Mouse (Mus musculus) adrenal gland, adult 18-20 months (tissue): Measurements from ENCODE around the gene 1700113H08Rik. TPM values are rescaled to one million over a fixed set of nuclear protein-coding genes. Genes with fewer than 3 reads are reported as not detected.

ENCODE experiments used
- DNase-seq, 2 experiments: peaks; one replicate each; pipeline ENCODE4 v3.0.0; 2021 to 2022; ENCODE audit warnings: low spot score in 2 of 2
- total RNA-seq, 2 experiments: library from RNA; stranded (reverse); gene quantifications; 1 replicate in 1 of 2; 2 replicates in 1 of 2; pipeline ENCODE4 v1.2.3; 2021

1700113H08Rik gene
- total RNA-seq, 2 experiments from 2014 or later, result not detected

DNA sequence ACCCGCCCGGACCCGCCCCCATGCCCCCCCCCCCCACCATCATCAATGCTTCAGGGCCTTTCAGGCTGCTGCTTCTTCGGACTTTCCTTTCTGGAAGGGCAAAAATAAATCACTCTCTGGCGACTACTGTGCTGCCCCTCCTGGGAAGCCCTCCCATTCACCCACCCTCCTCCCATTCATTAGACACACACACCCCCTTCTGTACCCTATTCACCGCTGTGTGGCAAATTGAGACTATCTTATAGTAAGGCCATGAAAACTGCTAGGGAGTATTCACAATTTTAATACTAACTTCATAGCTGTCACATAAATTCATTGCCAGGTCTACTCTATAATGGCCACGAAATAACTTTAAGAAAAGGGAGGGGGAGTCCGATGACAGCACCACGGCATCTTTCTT lies 1.1 kb downstream of the 1700113H08Rik start:
- DNase-seq, result no peak

DNA sequence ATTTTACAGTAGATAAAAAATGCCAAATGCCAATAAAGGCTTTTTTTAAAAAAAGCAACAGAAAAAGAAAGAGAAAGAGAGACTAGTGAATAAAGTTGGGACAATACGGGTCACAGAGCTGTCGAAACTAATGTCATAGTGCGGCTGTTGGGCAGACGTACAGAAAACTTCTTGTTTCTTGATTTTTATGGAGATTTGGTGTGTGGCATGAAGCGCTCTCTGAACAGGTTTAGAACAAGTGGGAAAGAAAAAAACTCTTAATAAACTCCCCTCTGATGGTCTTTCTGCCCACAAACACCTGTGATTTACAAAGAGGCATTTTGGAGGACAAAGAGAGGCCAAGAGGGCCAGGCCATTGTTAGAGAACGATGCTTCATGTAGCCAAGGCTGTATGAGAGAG lies 1.6 kb downstream of the 1700113H08Rik start:
- DNase-seq, result no peak

DNA sequence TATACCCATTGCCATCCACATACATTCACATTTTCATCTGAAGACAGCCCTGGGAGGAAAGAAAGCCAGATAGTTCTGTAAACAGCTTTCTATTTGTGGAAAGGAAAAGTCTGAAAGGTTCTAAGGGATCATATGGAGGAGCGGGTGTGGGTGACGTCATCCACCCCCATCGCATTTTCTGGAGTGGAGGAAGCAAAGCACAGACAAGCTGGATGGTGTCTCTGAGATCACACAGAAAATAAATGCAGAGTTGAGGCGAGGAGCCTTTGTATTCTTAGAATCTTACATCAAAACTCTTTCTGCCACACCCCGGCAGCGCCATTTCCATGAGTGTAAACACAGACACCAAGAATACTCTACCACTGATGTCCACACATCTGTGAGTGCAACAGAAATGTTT lies 26.4 kb downstream of the 1700113H08Rik start:
- DNase-seq, result no peak

DNA sequence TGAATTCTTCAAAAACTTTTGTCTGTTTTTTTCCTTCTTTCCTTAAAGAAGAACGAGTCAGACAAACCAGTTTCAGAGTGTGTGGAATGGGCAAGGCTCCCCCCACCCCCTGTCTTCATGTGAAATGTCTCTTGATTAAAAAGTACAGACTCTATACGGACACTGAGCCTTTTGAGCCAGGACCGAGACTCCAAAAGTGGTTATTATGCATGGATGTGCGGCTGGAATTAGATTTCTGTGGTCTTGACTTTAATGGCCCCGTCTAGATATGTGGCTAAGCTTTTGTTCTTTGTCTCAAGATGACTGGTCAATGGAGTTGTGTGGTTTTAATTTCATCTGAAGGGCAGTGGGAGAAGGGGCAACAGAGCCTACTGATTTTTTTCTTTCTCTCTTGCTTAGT lies 29.8 kb downstream of the 1700113H08Rik start:
- DNase-seq, result no peak

DNA sequence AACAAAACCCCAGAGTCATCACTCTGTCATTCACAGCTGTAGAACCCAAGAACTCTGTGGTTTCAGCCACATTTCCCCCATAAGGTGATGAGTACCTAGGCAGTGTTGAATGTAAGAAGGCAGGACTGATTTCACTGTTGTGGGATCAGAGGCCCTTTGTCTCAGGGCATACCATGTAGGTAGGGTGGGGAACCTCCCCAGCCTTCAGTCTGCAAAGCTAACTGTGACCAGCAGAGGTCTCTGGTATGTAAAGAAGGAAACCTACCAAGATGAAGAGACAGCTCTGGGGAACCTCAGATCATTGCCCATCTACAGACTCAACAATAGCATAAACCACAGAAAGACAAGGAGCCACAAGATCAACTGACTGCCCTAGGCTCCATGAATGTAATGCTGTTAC lies 36.4 kb downstream of the 1700113H08Rik start:
- DNase-seq, result peak in 1 of 2 experiments; percentile 12

DNA sequence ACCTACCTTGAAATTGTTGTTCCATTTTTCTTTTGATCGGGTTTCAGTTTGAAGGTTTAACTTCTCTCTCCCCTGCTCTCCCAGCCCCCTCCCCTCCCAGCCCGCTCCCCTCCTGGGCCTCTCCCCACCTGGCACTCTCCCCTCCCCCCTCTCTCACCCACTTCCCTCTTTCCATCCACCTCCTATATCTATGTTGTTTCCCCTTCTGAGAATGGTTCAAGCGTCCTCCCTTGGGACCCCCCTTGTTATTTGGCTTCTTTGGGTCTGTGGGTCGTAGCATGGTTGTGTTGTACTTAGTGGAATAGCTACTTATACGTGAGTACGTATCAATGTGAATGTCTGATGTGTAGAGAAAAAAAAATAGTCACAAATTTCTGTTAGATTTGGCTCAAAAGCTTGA lies 40.9 kb downstream of the 1700113H08Rik start:
- no peak for DNase-seq

DNA sequence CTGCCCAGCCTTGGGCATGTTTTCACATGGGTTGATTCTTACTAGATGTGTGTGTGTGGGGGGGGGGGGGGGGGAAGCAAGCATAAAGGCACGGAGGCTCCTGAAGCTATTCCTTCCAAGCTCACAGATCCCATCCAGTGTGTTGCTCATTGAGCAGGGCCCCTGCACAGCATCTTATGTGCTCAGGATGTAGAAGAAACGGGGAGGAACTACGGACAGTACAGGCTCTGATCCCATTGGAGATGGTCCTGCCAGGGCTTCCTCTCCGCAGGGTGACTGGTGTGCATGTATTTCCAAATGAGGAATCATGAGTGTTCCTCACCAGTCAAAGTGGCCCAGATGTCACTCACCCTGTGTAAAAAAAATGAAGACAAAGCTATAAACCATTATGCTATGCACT lies 42.8 kb downstream of the 1700113H08Rik start:
- no peak for DNase-seq

DNA sequence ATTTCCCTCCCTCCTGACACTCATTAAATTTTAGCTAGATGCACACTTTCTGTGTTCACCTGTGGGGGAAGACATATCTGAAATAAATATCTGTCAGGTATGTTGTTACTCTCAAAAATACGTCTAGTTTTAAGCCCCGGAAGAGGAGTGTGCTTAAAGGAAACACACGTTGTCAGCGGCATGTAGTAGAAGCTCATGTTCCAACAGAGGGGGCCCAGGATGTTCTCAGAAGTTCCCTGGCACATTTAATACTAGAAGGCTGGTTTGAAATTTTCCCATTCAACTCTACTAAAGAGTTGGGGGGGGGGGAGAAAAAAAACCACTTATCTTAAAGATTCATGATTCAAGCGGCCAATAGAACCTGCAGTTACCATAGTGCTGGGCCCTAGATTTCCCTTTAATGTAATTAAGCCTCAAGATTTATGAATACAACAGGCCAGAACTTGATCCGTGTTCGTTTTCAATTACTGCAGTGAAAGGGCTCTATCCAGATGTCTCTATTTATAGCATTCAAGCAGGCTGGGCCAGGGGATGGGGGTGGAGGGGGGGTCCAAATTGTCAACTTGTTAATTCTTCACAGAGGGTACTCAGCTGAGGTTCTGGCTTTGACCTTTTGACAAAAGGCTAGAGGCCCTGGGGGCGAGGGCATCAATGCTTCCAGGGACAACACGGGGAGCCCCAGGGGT lies 43.6 kb downstream of the 1700113H08Rik start:
- no peak for DNase-seq

DNA sequence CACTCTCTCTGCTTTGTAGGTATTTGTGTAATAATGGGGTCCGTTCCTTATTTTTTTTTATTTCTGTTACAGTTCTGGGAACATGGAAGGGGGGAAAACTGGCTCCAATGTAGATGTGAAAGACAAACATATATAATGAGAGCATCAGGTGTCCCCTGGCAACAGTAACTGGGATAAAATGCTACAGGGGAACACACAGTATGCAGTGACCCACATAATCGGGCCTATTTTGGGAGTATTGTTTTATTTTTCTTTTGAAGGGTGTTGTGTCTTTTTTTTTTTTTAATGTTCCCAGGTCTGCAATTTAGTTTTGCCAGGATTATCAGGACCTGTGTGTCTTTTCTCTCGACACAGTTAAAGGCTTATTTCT lies 44.1 kb downstream of the 1700113H08Rik start:
- no peak for DNase-seq

DNA sequence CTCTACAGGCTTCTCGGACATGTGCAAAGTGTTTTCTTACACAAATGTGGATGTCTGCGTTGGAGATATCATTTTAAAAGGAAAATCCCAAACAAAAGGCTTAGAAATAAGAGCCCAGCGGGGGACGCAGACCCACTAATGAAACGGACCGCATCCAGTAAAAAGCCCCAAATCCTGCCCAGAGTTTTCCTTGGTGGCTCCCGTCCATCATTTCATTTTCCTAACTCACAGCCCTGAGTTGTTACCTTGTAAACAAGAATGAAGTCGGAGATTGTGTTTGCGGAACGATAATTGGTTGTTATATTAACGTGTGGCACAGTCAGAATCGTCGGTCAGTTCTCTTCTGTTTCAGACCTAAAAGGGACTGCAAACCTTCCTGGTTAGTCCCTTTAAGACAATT lies 44.6 kb downstream of the 1700113H08Rik start:
- no peak for DNase-seq

DNA sequence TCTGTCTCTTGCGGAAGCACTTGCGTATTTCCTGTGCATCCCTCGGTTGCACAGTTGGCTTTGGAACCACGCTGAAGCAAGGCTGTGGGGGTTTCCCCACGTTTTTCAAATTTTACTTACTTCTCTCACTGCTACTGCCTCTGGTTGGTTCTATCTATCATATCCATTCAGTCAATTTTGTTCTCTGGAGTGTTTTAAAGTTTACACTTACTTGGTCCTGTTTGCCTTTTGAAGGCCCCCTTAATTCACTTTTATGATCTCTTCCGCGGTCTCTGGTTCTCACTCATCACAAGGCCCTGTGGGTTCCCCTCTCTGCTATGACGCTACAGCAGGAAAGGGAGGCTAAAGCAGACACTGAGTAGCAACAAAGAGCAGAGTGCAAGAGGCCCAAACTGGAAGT lies 45.4 kb downstream of the 1700113H08Rik start:
- no peak for DNase-seq

DNA sequence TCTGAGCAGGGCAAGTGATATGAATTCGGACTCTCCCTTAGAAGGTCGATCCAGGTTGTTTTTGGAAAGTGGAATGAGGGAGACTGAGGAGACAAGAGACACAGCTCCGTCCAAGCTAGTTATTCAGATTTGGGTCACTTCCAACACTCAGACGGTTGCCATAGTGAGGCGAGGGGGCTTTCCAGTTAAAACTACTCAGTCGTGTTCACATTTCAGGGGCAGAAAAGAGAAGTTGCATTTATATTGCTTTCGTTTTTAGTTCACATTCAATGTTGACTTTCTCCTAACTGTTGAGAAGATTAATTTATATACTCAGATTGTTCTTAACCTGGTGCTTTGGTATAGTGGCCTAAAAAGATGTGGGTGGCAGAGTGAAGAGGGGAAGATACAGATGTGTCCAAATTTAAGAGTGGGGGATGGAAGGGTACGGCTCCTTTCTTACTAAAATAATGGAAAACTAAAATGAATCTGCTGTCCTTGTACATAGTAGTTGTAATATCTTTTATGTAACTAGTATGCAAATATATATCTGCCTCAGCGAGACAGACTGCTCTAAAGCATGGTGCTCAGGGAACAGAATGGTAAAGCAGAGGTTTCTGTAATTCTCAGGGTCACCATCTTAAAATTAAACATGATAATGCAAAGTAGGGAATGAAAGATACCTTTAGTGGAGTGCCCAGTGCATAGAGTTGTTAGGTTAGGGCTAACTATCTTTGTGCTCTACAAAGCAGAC lies 49.9 kb downstream of the 1700113H08Rik start:
- no peak for DNase-seq

DNA sequence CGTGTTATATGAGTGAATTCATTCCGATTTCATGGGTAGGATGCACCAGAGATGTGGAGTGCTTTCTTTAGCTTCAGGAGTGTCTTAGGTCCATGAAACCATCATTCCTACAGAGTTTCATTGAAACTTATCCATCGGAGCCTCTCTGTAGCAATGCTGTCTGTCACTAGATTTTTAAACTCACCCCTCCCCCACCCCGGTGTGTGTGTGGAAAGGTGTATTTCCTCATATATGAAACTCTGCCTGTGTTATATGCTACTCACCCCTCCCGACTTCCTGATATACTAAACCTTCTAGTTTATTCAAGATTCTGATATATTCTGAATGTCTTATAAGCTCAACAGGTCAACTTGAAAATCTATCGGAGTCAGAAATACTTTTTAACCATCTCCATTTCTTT lies 50.5 kb downstream of the 1700113H08Rik start:
- no peak for DNase-seq

DNA sequence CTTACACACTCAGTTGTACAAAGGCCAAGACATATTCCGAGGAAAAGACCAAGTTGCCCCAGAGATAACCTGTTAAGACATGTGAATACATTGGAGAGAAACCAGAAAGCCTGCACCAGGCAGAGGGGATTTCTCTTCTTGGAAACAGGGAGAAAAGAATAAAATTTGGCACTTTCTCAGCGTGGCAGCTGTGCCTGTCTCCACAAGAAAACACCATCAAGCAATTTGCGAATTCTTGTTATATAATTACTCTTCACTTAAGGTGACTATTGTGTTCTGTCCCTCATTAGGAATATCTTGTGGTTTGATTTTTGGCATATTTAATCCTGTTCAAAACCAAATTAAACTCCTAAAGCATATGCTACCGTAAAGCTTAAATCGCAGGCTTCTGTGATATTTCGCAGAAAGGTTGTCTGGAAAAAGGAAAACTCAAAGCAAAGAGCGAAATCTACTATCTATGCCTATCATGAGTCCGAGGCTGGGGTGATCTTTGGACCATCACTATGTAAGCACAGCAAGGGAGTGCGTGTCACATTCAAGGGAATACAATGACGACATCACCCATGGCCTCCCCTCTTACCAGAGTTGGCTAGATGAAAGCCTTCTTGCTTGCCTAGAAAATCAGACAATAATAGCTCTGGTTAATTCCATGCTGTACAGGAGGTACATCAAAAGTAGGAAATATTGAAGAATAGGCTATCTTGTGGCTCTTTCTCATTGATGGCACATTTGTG lies 51.4 kb downstream of the 1700113H08Rik start:
- DNase-seq, result no peak

DNA sequence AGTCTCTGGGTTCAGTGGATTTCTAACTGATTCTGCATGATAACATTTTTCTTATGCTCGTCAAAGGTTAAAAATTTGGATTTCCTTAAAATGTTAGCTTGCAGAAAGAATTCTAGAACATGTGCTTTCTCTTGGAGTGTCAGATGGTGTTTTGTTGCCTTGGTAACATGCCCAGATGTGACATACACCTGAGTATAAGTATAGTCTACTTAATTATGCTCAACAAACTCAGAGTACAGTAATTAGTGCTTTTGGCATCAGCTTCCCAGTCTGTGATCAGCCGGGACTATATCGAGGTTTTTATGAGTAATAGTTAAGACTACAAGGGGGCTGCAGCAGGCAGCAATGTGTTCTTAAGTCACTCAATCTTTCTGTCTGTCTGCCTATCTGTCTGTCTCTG lies 53.1 kb downstream of the 1700113H08Rik start:
- DNase-seq, result no peak

DNA sequence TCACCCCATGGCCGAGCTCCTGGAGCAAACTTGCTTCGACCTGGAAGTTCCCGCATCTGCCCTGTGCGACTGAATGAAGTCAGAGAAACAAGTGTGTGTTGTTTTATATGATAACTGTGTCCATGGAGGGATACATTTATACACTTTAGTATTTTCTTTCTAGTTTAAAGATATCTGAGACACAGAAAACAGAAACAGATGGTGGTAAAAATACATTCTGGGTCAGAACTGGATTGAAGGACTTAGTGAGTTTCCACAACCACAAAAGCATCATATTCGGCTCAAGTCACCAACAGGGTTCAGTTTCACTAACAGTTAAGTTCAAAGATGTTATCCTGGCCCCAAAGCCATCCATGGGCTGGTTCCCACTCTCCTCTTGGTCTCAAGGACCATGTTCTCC lies 67.2 kb downstream of the 1700113H08Rik start:
- no peak for DNase-seq

DNA sequence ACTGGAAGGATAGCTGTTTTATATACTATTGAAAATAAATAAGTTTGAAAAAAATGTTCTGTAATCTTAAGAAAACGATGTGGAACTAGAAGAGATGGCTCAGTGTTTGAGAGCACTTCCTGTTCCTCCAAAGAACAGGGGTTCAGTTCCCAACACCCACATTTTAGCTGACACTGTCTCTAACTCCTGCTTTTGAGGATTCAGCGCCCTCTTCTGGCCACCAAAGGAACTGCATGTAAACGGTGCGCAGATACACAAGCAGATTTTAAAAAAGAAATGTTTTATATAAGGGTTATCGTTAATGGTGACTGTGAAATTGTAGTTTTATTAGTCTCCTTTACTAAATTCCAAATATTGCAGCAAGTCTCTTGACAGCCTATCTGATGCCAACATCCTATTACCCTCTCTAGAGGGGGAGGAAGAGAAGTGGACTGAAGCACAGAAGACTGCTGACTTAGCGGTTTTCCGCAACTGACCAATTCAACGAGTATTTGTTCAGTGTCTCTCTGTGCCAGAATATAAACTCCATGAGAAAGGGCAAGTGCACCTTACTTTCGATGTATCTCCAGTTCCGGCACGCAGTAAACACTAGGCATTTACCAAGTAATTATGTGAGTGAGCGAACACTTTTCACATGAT lies 68.5 kb downstream of the 1700113H08Rik start:
- DNase-seq, result no peak

DNA sequence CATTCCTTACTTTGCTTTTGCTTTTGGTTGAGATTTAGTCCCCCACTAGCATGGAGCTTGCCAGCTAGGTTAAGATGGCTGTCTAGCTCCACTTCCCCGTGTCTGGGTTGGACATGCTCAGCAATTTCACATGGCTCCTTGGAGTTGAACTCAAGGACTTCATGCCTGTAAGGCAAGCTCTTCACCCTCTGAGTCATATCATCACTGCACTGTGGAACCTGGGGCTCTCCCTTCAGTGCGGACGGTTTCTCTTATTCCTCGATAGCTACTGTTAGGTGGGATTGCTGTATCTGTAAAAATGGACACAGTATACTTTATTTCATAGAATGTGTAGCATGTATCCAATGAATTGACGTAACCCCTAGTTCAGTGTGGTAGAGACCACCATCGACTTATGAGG lies 93.2 kb downstream of the 1700113H08Rik start:
- no peak for DNase-seq

DNA sequence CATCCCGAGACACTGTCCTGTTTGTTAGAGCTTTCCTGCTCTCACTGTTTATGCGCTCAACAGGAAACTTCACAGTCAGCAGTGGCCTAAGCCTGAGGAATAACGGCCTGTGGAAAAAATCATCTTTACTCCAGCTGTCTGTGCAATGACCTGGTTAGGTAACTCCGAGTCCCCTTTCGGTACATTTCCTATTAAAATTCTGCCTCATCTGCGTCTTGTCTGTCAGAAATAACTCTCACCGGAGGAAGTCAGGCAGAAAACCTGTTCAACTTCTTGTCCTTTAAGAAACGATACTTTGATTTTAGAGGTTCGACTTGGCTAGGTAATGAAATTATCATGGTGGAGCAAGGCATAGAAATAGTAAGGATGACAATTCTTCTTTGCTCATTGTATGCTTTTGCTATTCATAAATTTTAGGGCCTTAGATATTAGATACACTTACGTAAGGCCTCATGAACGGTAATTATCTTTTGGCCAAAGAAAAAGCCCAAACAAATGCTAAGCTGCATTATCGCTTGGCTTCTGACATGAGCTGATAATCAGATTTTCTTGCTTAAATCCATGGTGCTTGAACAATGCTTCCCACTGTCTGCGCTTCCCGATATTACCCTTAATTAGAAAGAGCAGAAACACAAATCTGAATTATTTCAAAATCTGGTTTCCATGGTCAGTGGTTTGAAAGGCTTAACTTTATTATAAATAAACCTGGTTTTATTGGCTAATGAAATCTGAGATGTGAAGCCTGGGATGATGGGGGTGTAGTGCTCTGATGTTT lies 96.1 kb downstream of the 1700113H08Rik start:
- DNase-seq, result no peak

DNA sequence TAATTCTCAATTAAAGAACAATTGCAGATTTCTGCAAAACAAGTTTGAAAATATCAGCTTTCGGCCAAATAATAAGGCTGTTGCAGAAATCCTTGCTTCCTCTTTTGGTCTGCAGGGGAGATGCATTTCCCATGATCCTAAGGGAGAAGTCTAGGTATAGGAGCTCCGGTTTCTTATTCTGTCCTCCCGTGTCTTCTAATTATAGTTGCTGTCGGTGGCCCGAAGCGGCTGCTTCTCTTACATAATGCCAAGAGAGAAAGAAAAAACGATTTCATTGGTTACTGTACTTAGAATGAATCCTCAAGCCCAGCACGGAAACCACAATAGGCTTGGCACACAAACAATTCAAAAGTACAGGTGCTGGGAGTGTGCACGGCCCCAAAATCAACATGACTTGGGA lies 101.9 kb downstream of the 1700113H08Rik start:
- no peak for DNase-seq
